Mouse (Mus musculus) megakaryocyte-erythroid progenitor cell, adult 5-6 weeks (primary cell): ENCODE measurements at regions not wholly inside any gene's neighbourhood (a gene's known extent, or its start where the extent isn't known, plus 50 kb on each side); places are given as distances from the start of the nearest gene placed in this dataset.

ENCODE experiments used
- ATAC-seq: replicated peaks from 2 replicates; pipeline ENCODE4 v1.8.0; 2016; ENCODE audit warnings: mild to moderate bottlenecking, inconsistent platforms; ENCODE audit not compliant: severe bottlenecking, poor library complexity, low FRiP score, low TSS enrichment

GRCm38 (mm10) chr14:61866532-61867268, 259.4 kb downstream of the Kcnrg start:
- ATAC-seq = no peak

GRCm38 (mm10) chr14:61874206-61874605, 266.9 kb downstream of the Kcnrg start:
- ATAC-seq = no peak

GRCm38 (mm10) chr14:61879416-61879815, 272.2 kb downstream of the Kcnrg start:
- ATAC-seq = no peak

GRCm38 (mm10) chr14:61880514-61881259, 273.4 kb downstream of the Kcnrg start:
- no peak for ATAC-seq

- ATAC-seq = no peak
Measured at GRCm38 (mm10) chr14:61885241-61886015, 278.2 kb downstream of the Kcnrg start.

- no peak for ATAC-seq
Measured at GRCm38 (mm10) chr14:61889626-61890025, 282.4 kb downstream of the Kcnrg start.

- ATAC-seq = no peak
Measured at GRCm38 (mm10) chr14:61893786-61894185, 286.5 kb downstream of the Kcnrg start.

- no peak for ATAC-seq
Measured at GRCm38 (mm10) chr14:61896879-61897278, 289.6 kb downstream of the Kcnrg start.

- ATAC-seq = no peak
Measured at GRCm38 (mm10) chr14:61898664-61899063, 291.4 kb downstream of the Kcnrg start.

GRCm38 (mm10) chr14:61904426-61905124, 297.3 kb downstream of the Kcnrg start:
- no peak for ATAC-seq

- ATAC-seq = no peak
Measured at GRCm38 (mm10) chr14:61918113-61918512, 310.9 kb downstream of the Kcnrg start.

- no peak for ATAC-seq
Measured at GRCm38 (mm10) chr14:61931811-61932210, 324.6 kb downstream of the Kcnrg start.

GRCm38 (mm10) chr14:61941682-61942081, 334.4 kb downstream of the Kcnrg start:
- ATAC-seq = no peak

GRCm38 (mm10) chr14:61945659-61946058, 338.4 kb downstream of the Kcnrg start:
- no peak for ATAC-seq

- ATAC-seq = no peak
Measured at GRCm38 (mm10) chr14:61949446-61949845, 342.2 kb downstream of the Kcnrg start.

- ATAC-seq = no peak
Measured at GRCm38 (mm10) chr14:61950004-61950403, 342.4 kb upstream of the Rnaseh2b start.

GRCm38 (mm10) chr14:61953029-61953428, 339.4 kb upstream of the Rnaseh2b start:
- ATAC-seq = no peak

GRCm38 (mm10) chr14:61955416-61955815, 337.0 kb upstream of the Rnaseh2b start:
- no peak for ATAC-seq

- ATAC-seq = no peak
Measured at GRCm38 (mm10) chr14:61960243-61960957, 332.0 kb upstream of the Rnaseh2b start.
